Mouse (Mus musculus) ES-Bruce4 (cell line): ENCODE data around the gene Aif1l. TPM values are rescaled to one million over a fixed set of nuclear protein-coding genes. Genes with fewer than 3 reads are reported as not detected.

Source experiments
- H3K27ac ChIP-seq: 2 replicates; pipeline ENCODE4 v1.5.1; 2012; ENCODE audit warnings: low read length, inconsistent platforms; ENCODE audit not compliant: insufficient read depth
- H3K27me3 ChIP-seq: 2 replicates; pipeline ENCODE4 v1.6.1; 2012; ENCODE audit warnings: mild to moderate bottlenecking, low read length, inconsistent platforms; ENCODE audit not compliant: control insufficient read depth, poor library complexity, insufficient read depth, severe bottlenecking
- H3K36me3 ChIP-seq: 2 replicates; pipeline ENCODE4 v1.6.1; 2012; ENCODE audit warnings: inconsistent platforms, mild to moderate bottlenecking, low read length, moderate library complexity; ENCODE audit not compliant: control insufficient read depth, poor library complexity, insufficient read depth, severe bottlenecking
- H3K4me1 ChIP-seq: one replicate; pipeline ENCODE4 v1.8.1; 2011; ENCODE audit warnings: low read length; ENCODE audit not compliant: control insufficient read depth, insufficient read depth
- H3K4me3 ChIP-seq: 2 replicates; pipeline ENCODE4 v1.5.1; 2011; ENCODE audit warnings: low read depth, mild to moderate bottlenecking, low read length
- H3K9ac ChIP-seq: 2 replicates; pipeline ENCODE4 v1.6.1; 2012; ENCODE audit warnings: low read depth, mild to moderate bottlenecking, inconsistent platforms; ENCODE audit not compliant: poor library complexity, severe bottlenecking
- H3K9me3 ChIP-seq: replicated peaks from 2 replicates; pipeline ENCODE4 v1.6.1; 2012; ENCODE audit warnings: mild to moderate bottlenecking, low read length, inconsistent platforms; ENCODE audit not compliant: control insufficient read depth, poor library complexity, insufficient read depth, severe bottlenecking
- CTCF ChIP-seq: IDR thresholded peaks from one replicate; pipeline ENCODE4 v1.8.1; 2011; ENCODE audit warnings: low read depth, low read length
- EP300 ChIP-seq: IDR thresholded peaks from 2 replicates; pipeline ENCODE4 v1.6.1; 2011; ENCODE audit warnings: low read depth, low read length; ENCODE audit not compliant: insufficient read depth
- POLR2A ChIP-seq: IDR thresholded peaks from one replicate; pipeline ENCODE4 v1.8.1; 2011; ENCODE audit warnings: low read length; ENCODE audit not compliant: insufficient read depth
- polyA plus RNA-seq: library from polyadenylated mRNA; stranded (reverse); fragments of >200 nt; gene quantifications from 2 replicates; pipeline ENCODE4 v1.2.4, GENCODE M21; 2011; ENCODE audit warnings: low read depth; ENCODE audit not compliant: missing spikeins, insufficient read depth, insufficient read length

Aif1l gene
- polyA plus RNA-seq, 1 experiment = 40.5 TPM

GRCm38 (mm10) chr2:31945580-31945979 is 4.4 kb upstream of the Aif1l start:
- Histone ChIP-seq H3K4me1 (no peaks in the 10 kb centered on the region), H3K27me3 (no peaks in the 10 kb centered on the region), H3K9ac (no peak overlapping the region), H3K4me3 (no peak overlapping the region), H3K36me3 (no peaks in the 10 kb centered on the region), H3K27ac (no peak overlapping the region), H3K9me3 (no peaks in the 10 kb centered on the region)
- TF ChIP-seq CTCF = no peak
- no peak for TF ChIP-seq EP300
- no peak for TF ChIP-seq POLR2A

DNA sequence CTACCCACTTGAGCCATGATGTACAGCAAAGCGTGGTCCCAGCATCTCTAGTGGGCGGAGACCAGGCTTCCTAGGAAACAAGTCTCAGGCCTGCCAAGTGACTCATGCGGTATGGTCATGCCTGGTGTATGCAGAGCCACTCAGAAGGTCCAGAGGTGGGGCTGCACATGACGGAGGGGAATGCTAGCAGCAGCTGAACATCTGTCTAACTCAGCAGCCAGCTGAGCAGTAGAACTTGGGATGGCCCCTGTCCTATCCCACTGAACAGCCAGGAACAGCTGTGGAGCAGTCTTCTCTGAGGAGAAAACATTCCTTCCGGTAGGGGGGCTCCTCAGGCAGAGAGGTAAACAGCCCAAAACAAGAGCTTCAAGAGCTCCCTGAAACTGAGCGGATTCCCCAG is 1.5 kb upstream of the Aif1l start:
- TF ChIP-seq POLR2A (no peak), EP300 (no peak), CTCF (no peak)
- Histone ChIP-seq H3K36me3 (no peaks in the 10 kb centered on the region), H3K27me3 (no peaks in the 10 kb centered on the region), H3K4me3 (no peak overlapping the region), H3K4me1 (peaks cover 2% of the 10 kb centered on the region), H3K9me3 (no peaks in the 10 kb centered on the region), H3K9ac (no peak overlapping the region), H3K27ac (no peak overlapping the region)

GRCm38 (mm10) chr2:31948801-31949200 is 1.1 kb upstream of the Aif1l start:
- Histone ChIP-seq H3K4me3 (no peak overlapping the region), H3K9me3 (no peaks in the 10 kb centered on the region), H3K36me3 (no peaks in the 10 kb centered on the region), H3K4me1 (peaks cover 2% of the 10 kb centered on the region), H3K9ac (no peak overlapping the region), H3K27ac (no peak overlapping the region), H3K27me3 (no peaks in the 10 kb centered on the region)
- TF ChIP-seq EP300 (no peak), CTCF (no peak), POLR2A (no peak)

GRCm38 (mm10) chr2:31950966-31951365 is 1.0 kb downstream of the Aif1l start:
- H3K4me3 ChIP-seq = peak overlapping the region; percentile 72
- TF ChIP-seq EP300 (no peak), CTCF (no peak), POLR2A (no peak)
- no peaks in the 10 kb centered on the region for H3K9me3 ChIP-seq
- H3K9ac ChIP-seq = peak overlapping the region; percentile 24; the same call in 1 of the 2 replicates
- H3K4me1 ChIP-seq = peaks cover 2% of the 10 kb centered on the region
- no peaks in the 10 kb centered on the region for H3K36me3 ChIP-seq
- no peaks in the 10 kb centered on the region for H3K27me3 ChIP-seq
- no peak overlapping the region for H3K27ac ChIP-seq

DNA sequence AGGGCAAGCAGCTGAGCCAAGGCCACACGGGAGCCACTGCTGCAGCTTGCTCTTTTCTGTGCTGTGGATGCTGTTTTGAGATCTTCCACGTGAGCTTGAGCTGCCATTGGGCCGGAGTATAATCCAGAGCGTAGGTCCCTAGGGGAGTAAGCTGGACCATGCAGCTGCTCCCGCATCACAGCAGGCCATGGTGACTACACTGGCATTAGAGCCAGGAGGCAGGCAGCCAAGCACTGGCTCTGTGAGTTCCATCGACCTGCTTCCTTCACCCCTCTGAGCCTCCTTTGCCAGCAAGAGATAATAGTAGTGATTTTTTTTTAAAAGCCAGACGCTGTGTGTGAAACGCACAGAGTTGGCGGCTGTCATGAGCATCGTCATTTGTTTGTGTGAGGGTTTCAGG is 2.3 kb downstream of the Aif1l start:
- H3K36me3 ChIP-seq = no peaks in the 10 kb centered on the region
- no peak overlapping the region for H3K9ac ChIP-seq
- no peak overlapping the region for H3K4me3 ChIP-seq
- H3K9me3 ChIP-seq = no peaks in the 10 kb centered on the region
- TF ChIP-seq POLR2A = no peak
- TF ChIP-seq EP300 = no peak
- TF ChIP-seq CTCF = no peak
- no peak overlapping the region for H3K27ac ChIP-seq
- H3K27me3 ChIP-seq = no peaks in the 10 kb centered on the region
- H3K4me1 ChIP-seq = peaks cover 5% of the 10 kb centered on the region

- no peak overlapping the region for H3K4me3 ChIP-seq
- H3K27me3 ChIP-seq = no peaks in the 10 kb centered on the region
- no peaks in the 10 kb centered on the region for H3K9me3 ChIP-seq
- H3K9ac ChIP-seq = no peak overlapping the region
- TF ChIP-seq POLR2A (no peak), EP300 (no peak), CTCF (no peak)
- no peaks in the 10 kb centered on the region for H3K36me3 ChIP-seq
- H3K4me1 ChIP-seq = peaks cover 5% of the 10 kb centered on the region
- H3K27ac ChIP-seq = no peak overlapping the region
Observed at GRCm38 (mm10) chr2:31952725-31953124, 2.8 kb downstream of the Aif1l start.
